Mouse (Mus musculus) effector memory CD4-positive, alpha-beta T cell, adult 7 months (primary cell): Measurements from ENCODE around the gene Kri1. TPM values are rescaled to one million over a fixed set of nuclear protein-coding genes. Genes with fewer than 3 reads are reported as not detected.

Source experiments
- polyA plus RNA-seq: library from polyadenylated mRNA; unstranded; fragments of 100-300 nt; shearing (Covaris generic); gene quantifications from one replicate; pipeline ENCODE4 v1.2.1, GENCODE M21; 2017

Kri1 gene
- polyA plus RNA-seq, result 30.7 TPM

GRCm38 (mm10) chr9:21287571-21288402, at the start of gene Kri1:
TSS of gene Kri1 (minus strand) at chr9:21287969.

DNA sequence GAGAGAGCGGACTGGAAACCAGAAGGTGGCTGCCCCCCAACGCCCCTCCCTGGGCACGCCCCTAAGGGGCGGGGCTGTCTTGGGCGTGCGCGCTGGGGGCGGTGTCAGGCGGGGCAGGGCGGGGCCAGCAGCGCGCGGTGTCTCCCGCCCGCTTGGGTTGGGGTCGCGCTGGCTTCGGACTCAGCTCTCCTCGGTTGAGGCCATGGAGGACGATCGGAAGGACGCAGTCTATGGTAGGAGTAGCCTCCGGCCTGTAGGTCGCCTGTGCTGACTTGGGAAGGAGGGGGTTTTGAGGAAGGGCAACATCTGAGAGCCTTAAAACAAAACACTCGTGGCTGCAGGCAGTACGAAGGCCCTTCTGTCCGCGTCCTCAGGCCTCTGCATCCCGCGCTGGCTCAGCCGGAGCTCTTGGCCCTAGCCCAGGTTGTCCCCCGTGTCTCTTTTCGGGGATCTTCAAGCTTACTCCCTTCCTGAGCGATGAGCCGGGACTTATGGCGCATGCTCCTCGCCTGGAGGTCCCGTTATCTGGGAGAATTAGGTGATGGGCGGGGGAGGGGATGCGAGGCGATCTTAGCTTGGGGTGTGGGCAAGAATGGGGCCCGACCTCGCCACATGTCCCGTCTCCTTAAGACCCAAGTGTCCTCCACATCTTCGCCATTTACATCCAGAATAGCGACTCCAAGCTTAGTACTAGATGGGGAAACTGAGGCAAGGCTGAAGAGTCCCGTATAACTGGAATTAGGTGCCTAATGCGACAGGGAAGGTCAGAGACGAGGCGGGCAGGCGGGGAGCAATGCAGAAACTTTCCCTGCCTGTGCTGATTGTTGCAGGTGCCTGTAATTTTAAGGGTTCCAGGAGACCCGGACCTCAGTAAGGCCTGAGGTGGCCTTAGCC, 33.1 kb upstream of the Kri1 start, which contains the start of gene Slc44a2:
Slc44a2 (plus strand) TSS at position 80 of the 894 bp plus-strand sequence.

DNA sequence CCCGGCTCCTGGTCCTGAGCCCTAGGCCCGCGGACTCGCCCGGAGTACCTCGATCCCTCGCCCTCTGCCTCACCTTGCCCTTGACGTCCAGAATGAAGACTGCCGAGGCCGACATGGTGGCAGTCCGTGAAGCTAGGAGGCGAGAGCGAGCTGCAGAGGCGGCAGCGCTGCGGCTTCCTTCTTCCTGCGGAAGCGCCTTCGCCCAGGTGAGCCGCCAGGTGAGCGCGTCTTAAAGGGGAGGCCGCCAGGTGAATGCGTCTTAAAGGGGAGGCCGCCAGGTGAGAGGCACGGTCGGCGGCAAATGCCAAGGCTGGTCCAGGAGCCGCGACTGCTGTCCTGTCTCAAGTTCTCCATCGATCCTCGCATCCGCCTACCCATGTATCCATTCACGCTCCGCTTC, 24.4 kb upstream of the Kri1 start, which contains the start of gene Ap1m2:
Ap1m2 (minus strand) TSS at position 204 of the 400 bp plus-strand sequence.

GRCm38 (mm10) chr9:21291022-21291787, 3.4 kb upstream of the Kri1 start, which contains the start of gene Cdkn2d:
TSS of gene Cdkn2d (minus strand) at chr9:21291407.

DNA sequence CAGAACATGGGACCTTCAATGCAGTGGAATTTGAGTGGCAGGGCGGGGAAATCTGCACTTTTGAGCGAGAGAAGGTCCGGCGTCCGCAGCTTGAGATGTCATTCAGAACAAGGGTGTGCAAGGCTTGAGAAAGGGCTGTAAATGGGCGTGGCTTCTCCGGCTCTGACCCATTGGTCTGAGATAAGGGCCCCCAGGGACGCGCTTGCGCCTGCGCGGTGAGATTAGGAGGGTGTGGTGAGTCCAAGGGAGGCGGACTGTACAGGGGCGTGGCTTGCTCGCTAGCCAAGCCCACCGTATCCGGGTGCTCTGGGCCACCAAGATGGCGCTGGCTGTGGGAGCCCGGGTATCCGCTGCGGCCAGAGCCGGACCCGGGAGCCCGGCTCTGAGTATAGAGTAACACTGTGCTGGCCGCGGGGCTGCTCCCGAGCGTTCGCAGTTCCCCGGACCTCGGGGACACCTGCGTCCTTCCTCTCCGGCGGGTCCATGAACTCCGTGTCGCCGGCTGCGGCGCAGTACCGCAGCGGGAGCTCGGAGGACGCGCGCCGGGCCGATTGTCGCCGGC, 22.7 kb downstream of the Kri1 start, which contains the start of gene Atg4d:
Atg4d (plus strand) TSS at position 294 of the 562 bp plus-strand sequence.

GRCm38 (mm10) chr9:21248326-21248725, 39.4 kb downstream of the Kri1 start, which contains the start of gene S1pr5:
TSS of gene S1pr5 (minus strand) at chr9:21248443.

DNA sequence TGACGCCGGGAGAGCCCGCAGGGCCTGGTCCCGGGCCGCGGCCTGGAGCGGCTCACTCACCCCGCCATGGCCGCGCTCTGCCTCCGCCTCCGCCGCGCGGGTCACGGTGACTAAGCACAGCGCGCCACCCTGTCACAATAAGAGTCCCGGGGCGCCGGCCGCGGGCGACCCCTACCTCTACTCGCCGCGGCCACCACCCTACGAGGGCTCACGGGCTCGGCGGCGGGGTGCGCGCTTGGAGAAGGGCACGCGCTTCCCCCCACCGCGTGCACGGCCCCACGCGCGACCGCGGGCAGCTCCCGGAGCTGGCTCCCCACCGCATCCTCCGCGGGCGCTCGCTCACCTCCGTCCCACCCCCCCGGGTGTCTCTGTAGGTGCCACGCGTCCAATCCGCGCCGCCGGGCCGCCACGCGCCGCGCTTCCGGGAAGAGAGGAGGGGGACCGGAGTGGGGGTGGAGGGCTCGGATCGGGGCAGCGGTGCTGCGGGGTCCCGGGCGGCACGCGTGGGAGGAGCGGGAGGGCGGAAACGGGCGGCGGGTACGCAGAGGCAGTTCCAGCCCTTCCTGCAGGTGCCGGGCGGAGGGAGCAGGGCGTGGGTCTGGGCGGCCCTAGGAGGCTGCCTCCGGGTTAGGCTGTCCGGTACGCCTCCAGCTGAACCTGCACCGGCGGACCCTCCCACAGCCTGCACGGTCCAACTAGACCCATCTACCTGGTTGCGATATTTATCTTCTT, 48.9 kb downstream of the Kri1 start, which contains the start of gene Keap1:
Keap1 (minus strand) TSS at position 629 of the 732 bp plus-strand sequence.

Other genes with a start within 250 kb of the Kri1 start
- 0.73 TPM for gene Zglp1, start 220.9 kb downstream of the Kri1 start, polyA plus RNA-seq
- gene Gm49373, start 214.9 kb downstream of the Kri1 start, polyA plus RNA-seq, result not detected
- gene Fdx1l, start 214.4 kb downstream of the Kri1 start, polyA plus RNA-seq, result 47.1 TPM
- 6.2 TPM for gene Gm38431, start 196.0 kb downstream of the Kri1 start, polyA plus RNA-seq
- gene Raver1, start 196.0 kb downstream of the Kri1 start, polyA plus RNA-seq, result 53.3 TPM
- 65.3 TPM for gene Tyk2, start 156.7 kb downstream of the Kri1 start, polyA plus RNA-seq
- 320 TPM for gene Cdc37, start 138.0 kb downstream of the Kri1 start, polyA plus RNA-seq
- 3.4 TPM for gene Pde4a, start 122.3 kb downstream of the Kri1 start, polyA plus RNA-seq
- 22.5 TPM for gene Keap1, start 48.6 kb downstream of the Kri1 start, polyA plus RNA-seq
- 2.5 TPM for gene S1pr5, start 39.5 kb downstream of the Kri1 start, polyA plus RNA-seq
- 83.2 TPM for gene Atg4d, start 22.7 kb downstream of the Kri1 start, polyA plus RNA-seq
- 70.0 TPM for gene Cdkn2d, start 3.4 kb upstream of the Kri1 start, polyA plus RNA-seq
- gene Ap1m2, start 24.4 kb upstream of the Kri1 start, polyA plus RNA-seq, result 2.1 TPM
- 261 TPM for gene Slc44a2, start 32.7 kb upstream of the Kri1 start, polyA plus RNA-seq
- gene Ilf3, start 79.9 kb upstream of the Kri1 start, polyA plus RNA-seq, result 51.0 TPM
- gene Qtrt1, start 123.9 kb upstream of the Kri1 start, polyA plus RNA-seq, result 54.3 TPM
- gene Dnm2, start 136.9 kb upstream of the Kri1 start, polyA plus RNA-seq, result 261 TPM
- 7.8 TPM for gene Tmed1, start 222.3 kb upstream of the Kri1 start, polyA plus RNA-seq
- 46.1 TPM for gene AB124611, start 238.2 kb upstream of the Kri1 start, polyA plus RNA-seq